Mouse (Mus musculus): ENCODE results near the gene Abi3bp. TPM values are rescaled to one million over a fixed set of nuclear protein-coding genes. Genes with fewer than 3 reads are reported as not detected.

Gene Abi3bp
- polyA plus RNA-seq, 1 experiment from 2014 or later: 0.29 TPM

DNA sequence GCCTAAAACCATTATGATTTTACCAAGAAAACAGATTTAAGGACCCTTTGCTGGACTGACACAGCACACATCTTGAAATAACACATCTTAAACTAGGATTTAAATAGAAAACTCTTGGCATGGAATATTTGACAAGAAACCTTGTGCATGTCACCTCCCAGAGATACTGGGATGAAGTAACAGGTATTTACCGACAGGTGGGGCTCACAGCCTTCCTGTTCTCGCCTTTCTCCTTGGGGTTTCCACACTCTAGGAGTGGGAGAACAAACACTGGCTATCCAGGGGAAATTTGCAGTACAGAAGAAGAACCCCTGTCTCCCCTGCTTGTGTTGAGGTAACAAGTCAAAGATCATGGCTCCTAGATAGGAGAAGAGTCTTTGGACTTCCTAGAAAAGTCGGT lies 22.8 kb downstream of the Abi3bp start:
- no peaks in the 10 kb centered on the region for H3K9me3 ChIP-seq (replicated peaks; ENCODE audit: control insufficient read depth, low read length, poor library complexity, severe bottlenecking)
- no peaks in the 10 kb centered on the region for H3K27me3 ChIP-seq (ENCODE audit: control insufficient read depth, insufficient read depth, low read depth, low read length)
- H3K4me1 ChIP-seq (ENCODE audit: control insufficient read depth, insufficient read depth, low read length): no peaks in the 10 kb centered on the region
- H3K4me2 ChIP-seq (ENCODE audit: low read length): no peak overlapping the region
- H3K27ac ChIP-seq (ENCODE audit: low read length): no peak overlapping the region
- no peak for ATAC-seq
- no peak overlapping the region for H3K9ac ChIP-seq (ENCODE audit: low read depth, low read length)
- H3K36me3 ChIP-seq (ENCODE audit: control insufficient read depth, insufficient read depth, low read length): no peaks in the 10 kb centered on the region
- no peak overlapping the region for H3K4me3 ChIP-seq (ENCODE audit: low read depth, low read length)
- 52% methylated on average over 3 of the region's 3 CpGs for WGBS

- H3K9me3 ChIP-seq (replicated peaks; ENCODE audit: control insufficient read depth, low read length, poor library complexity, severe bottlenecking): no peaks in the 10 kb centered on the region
- ATAC-seq: no peak
These were observed 23.4 kb downstream of the Abi3bp start for GRCm38 (mm10) chr16:56501101-56501500.

GRCm38 (mm10) chr16:56501513-56501912 lies 23.8 kb downstream of the Abi3bp start:
- Histone ChIP-seq H3K4me1 (ENCODE audit: control insufficient read depth, insufficient read depth, low read length) (no peaks in the 10 kb centered on the region), H3K27me3 (ENCODE audit: control insufficient read depth, insufficient read depth, low read depth, low read length) (no peaks in the 10 kb centered on the region), H3K9ac (ENCODE audit: low read depth, low read length) (no peak overlapping the region), H3K4me2 (ENCODE audit: low read length) (no peak overlapping the region), H3K36me3 (ENCODE audit: control insufficient read depth, insufficient read depth, low read length) (no peaks in the 10 kb centered on the region), H3K9me3 (replicated peaks; ENCODE audit: control insufficient read depth, low read length, poor library complexity, severe bottlenecking) (no peaks in the 10 kb centered on the region), H3K4me3 (ENCODE audit: low read depth, low read length) (no peak overlapping the region), H3K27ac (ENCODE audit: low read length) (no peak overlapping the region)
- no peak for ATAC-seq
- 71% methylated on average over 2 of the region's 2 CpGs for WGBS

More at GRCm38 (mm10) chr16:56501101-56501500, 23.4 kb downstream of the Abi3bp start:
- Histone ChIP-seq H3K27me3 (ENCODE audit: control insufficient read depth, insufficient read depth, low read depth, low read length) (no peaks in the 10 kb centered on the region), H3K36me3 (ENCODE audit: control insufficient read depth, insufficient read depth, low read length) (no peaks in the 10 kb centered on the region), H3K27ac (ENCODE audit: low read length) (no peak overlapping the region), H3K4me1 (ENCODE audit: control insufficient read depth, insufficient read depth, low read length) (no peaks in the 10 kb centered on the region), H3K9ac (ENCODE audit: low read depth, low read length) (no peak overlapping the region), H3K4me3 (ENCODE audit: low read depth, low read length) (no peak overlapping the region), H3K4me2 (ENCODE audit: low read length) (no peak overlapping the region)
- 77% methylated on average over 6 of the region's 6 CpGs for WGBS

DNA sequence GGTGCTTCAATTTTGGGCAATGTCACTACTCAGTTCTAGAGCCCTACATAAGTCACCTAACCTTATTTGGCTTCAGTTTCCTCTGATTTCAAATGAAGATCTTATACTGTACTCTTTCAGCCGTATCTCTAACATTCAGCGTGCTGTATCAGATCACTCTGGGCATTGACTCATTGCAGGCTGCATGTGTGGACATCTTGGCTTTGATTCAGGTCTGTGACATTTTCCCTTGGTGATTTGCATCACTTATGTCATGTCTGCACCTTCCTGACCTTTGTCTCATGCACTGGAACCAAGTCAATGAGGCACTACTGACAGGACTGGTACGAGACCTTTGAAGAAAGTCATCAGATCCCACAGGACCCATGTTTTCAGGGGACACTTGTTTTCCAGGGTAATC lies 24.5 kb downstream of the Abi3bp start:
- H3K36me3 ChIP-seq (ENCODE audit: control insufficient read depth, insufficient read depth, low read length): no peaks in the 10 kb centered on the region
- no peaks in the 10 kb centered on the region for H3K9me3 ChIP-seq (replicated peaks; ENCODE audit: control insufficient read depth, low read length, poor library complexity, severe bottlenecking)
- no peak overlapping the region for H3K27ac ChIP-seq (ENCODE audit: low read length)
- H3K4me1 ChIP-seq (ENCODE audit: control insufficient read depth, insufficient read depth, low read length): no peaks in the 10 kb centered on the region
- H3K9ac ChIP-seq (ENCODE audit: low read depth, low read length): no peak overlapping the region
- WGBS: 90% methylated on average over 3 of the region's 3 CpGs
- no peaks in the 10 kb centered on the region for H3K27me3 ChIP-seq (ENCODE audit: control insufficient read depth, insufficient read depth, low read depth, low read length)
- no peak overlapping the region for H3K4me3 ChIP-seq (ENCODE audit: low read depth, low read length)
- H3K4me2 ChIP-seq (ENCODE audit: low read length): no peak overlapping the region
- no peak for ATAC-seq

DNA sequence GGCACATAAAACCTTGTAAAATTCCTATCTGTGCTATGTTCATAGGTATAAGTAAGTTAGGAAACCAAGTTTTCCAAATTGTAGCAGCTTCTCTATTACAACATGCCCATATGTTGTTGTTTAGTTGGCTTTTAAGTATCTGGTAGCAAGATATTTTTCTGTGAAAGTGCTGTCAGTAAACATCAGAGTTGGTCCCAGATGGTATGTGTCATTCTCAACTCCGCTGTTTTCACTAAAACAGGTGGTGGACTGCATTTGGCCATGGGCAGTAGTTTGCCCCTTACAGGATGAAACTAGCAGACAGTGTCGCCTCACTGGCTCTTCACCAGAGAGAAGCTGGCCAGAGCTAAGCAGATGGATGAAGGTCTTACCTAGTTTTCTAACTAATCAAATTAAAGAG lies 26.3 kb downstream of the Abi3bp start:
- H3K27ac ChIP-seq (ENCODE audit: low read length): no peak overlapping the region
- no peaks in the 10 kb centered on the region for H3K36me3 ChIP-seq (ENCODE audit: control insufficient read depth, insufficient read depth, low read length)
- H3K9me3 ChIP-seq (replicated peaks; ENCODE audit: control insufficient read depth, low read length, poor library complexity, severe bottlenecking): no peaks in the 10 kb centered on the region
- no peak overlapping the region for H3K9ac ChIP-seq (ENCODE audit: low read depth, low read length)
- ATAC-seq: no peak
- WGBS: 100% methylated on average over 2 of the region's 2 CpGs
- no peaks in the 10 kb centered on the region for H3K4me1 ChIP-seq (ENCODE audit: control insufficient read depth, insufficient read depth, low read length)
- no peaks in the 10 kb centered on the region for H3K27me3 ChIP-seq (ENCODE audit: control insufficient read depth, insufficient read depth, low read depth, low read length)
- no peak overlapping the region for H3K4me2 ChIP-seq (ENCODE audit: low read length)
- no peak overlapping the region for H3K4me3 ChIP-seq (ENCODE audit: low read depth, low read length)

DNA sequence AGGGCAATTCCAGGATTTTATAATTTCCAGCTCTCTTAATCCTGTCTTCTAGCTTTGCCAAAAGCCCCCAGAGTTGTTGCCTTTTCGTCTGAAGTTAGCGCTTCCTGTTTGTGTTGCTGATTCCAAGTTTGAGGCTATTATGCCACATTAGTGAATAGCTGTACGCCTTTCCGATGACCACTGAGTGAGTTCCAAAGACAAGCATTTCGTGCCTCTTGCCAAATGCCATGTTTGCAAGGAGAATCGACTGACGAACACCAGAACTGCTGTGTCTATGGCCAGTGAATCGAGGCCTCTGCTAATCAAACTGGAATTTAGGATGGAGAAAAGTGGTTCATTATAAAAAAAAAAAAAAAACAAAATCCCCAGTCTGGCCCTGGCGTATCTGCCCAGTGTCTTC lies 40.3 kb downstream of the Abi3bp start:
- Histone ChIP-seq H3K27ac (ENCODE audit: low read length) (no peak overlapping the region), H3K4me2 (ENCODE audit: low read length) (no peak overlapping the region), H3K27me3 (ENCODE audit: control insufficient read depth, insufficient read depth, low read depth, low read length) (no peaks in the 10 kb centered on the region), H3K9me3 (replicated peaks; ENCODE audit: control insufficient read depth, low read length, poor library complexity, severe bottlenecking) (no peaks in the 10 kb centered on the region), H3K36me3 (ENCODE audit: control insufficient read depth, insufficient read depth, low read length) (no peaks in the 10 kb centered on the region), H3K4me1 (ENCODE audit: control insufficient read depth, insufficient read depth, low read length) (no peaks in the 10 kb centered on the region), H3K4me3 (ENCODE audit: low read depth, low read length) (no peak overlapping the region), H3K9ac (ENCODE audit: low read depth, low read length) (no peak overlapping the region)
- 84% methylated on average over 9 of the region's 9 CpGs for WGBS
- no peak for ATAC-seq

- WGBS: 32% methylated on average over 8 of the region's 8 CpGs
- H3K36me3 ChIP-seq (ENCODE audit: control insufficient read depth, insufficient read depth, low read length): no peaks in the 10 kb centered on the region
- H3K9me3 ChIP-seq (replicated peaks; ENCODE audit: control insufficient read depth, low read length, poor library complexity, severe bottlenecking): no peaks in the 10 kb centered on the region
- ATAC-seq: no peak
- no peaks in the 10 kb centered on the region for H3K4me1 ChIP-seq (ENCODE audit: control insufficient read depth, insufficient read depth, low read length)
- H3K4me3 ChIP-seq (ENCODE audit: low read depth, low read length): no peak overlapping the region
- no peak overlapping the region for H3K9ac ChIP-seq (ENCODE audit: low read depth, low read length)
- H3K27me3 ChIP-seq (ENCODE audit: control insufficient read depth, insufficient read depth, low read depth, low read length): no peaks in the 10 kb centered on the region
- H3K27ac ChIP-seq (ENCODE audit: low read length): no peak overlapping the region
- no peak overlapping the region for H3K4me2 ChIP-seq (ENCODE audit: low read length)
These were observed 46.7 kb downstream of the Abi3bp start for GRCm38 (mm10) chr16:56524359-56524758.

DNA sequence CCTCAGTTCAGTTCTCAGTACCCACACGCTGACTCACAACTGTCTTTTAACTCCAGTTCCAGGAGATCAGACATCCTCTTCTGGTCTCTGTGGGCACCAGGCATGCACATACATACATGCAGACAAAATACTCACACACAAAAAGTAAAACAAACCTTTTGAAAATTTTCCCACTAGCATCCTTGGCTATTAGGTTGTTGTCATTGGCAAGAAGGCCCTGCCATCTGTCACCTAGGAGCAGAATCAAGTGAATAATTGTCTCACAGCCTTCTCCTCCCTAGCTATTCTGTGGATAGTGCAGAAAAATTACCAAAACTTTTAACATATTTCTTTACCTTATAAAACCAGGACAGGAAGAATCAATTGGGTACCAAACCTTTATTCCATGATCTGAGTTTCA lies 48.8 kb downstream of the Abi3bp start:
- H3K4me1 ChIP-seq (ENCODE audit: control insufficient read depth, insufficient read depth, low read length): no peaks in the 10 kb centered on the region
- H3K27ac ChIP-seq (ENCODE audit: low read length): no peak overlapping the region
- no peaks in the 10 kb centered on the region for H3K9me3 ChIP-seq (replicated peaks; ENCODE audit: control insufficient read depth, low read length, poor library complexity, severe bottlenecking)
- no peak overlapping the region for H3K4me2 ChIP-seq (ENCODE audit: low read length)
- H3K4me3 ChIP-seq (ENCODE audit: low read depth, low read length): no peak overlapping the region
- no peak for ATAC-seq
- WGBS: 100% methylated on average over 1 of the region's 1 CpGs
- H3K9ac ChIP-seq (ENCODE audit: low read depth, low read length): no peak overlapping the region
- no peaks in the 10 kb centered on the region for H3K36me3 ChIP-seq (ENCODE audit: control insufficient read depth, insufficient read depth, low read length)
- H3K27me3 ChIP-seq (ENCODE audit: control insufficient read depth, insufficient read depth, low read depth, low read length): no peaks in the 10 kb centered on the region

- H3K9me3 ChIP-seq (replicated peaks; ENCODE audit: control insufficient read depth, low read length, poor library complexity, severe bottlenecking): no peaks in the 10 kb centered on the region
- 84% methylated on average over 3 of the region's 3 CpGs for WGBS
These were observed 50.5 kb downstream of the Abi3bp start for GRCm38 (mm10) chr16:56528079-56528688.

More at GRCm38 (mm10) chr16:56528079-56528688, 50.5 kb downstream of the Abi3bp start:
- no peaks in the 10 kb centered on the region for H3K36me3 ChIP-seq (ENCODE audit: control insufficient read depth, insufficient read depth, low read length)
- H3K9ac ChIP-seq (ENCODE audit: low read depth, low read length): no peak overlapping the region
- no peaks in the 10 kb centered on the region for H3K27me3 ChIP-seq (ENCODE audit: control insufficient read depth, insufficient read depth, low read depth, low read length)
- H3K4me1 ChIP-seq (ENCODE audit: control insufficient read depth, insufficient read depth, low read length): no peaks in the 10 kb centered on the region
- ATAC-seq: no peak
- no peak overlapping the region for H3K27ac ChIP-seq (ENCODE audit: low read length)
- no peak overlapping the region for H3K4me3 ChIP-seq (ENCODE audit: low read depth, low read length)
- no peak overlapping the region for H3K4me2 ChIP-seq (ENCODE audit: low read length)

Data from midbrain, embryonic 16.5 days (tissue).